Mouse (Mus musculus) liver, adult 2 months (tissue): ENCODE data around the gene Aven.

ENCODE experiments used
- CTCF ChIP-seq: fragments of 200-500 bp; IDR thresholded peaks from 2 replicates; pipeline ENCODE4 v1.5.1; 2011; ENCODE audit warnings: low read depth, low read length, control low read depth
- POLR2A ChIP-seq: fragments of 200-500 bp; IDR thresholded peaks from 2 replicates; pipeline ENCODE4 v1.6.1; 2011; ENCODE audit warnings: low read length, control low read depth; ENCODE audit not compliant: insufficient read depth; ENCODE audit errors: extremely low read depth

GRCm38 (mm10) chr2:112493539-112494260 lies 936 bp downstream of the Aven start:
- no peak for TF ChIP-seq CTCF
- no peak for TF ChIP-seq POLR2A
